Mouse (Mus musculus): ENCODE measurements at regions not wholly inside any gene's neighbourhood (a gene's known extent, or its start where the extent isn't known, plus 50 kb on each side); places are given as distances from the start of the nearest gene placed in this dataset.
"Not testable (repeated sequence)": the region's sequence is repeated elsewhere in the genome, so short reads cannot be mapped to it uniquely, and the experiment has no call there.

DNA sequence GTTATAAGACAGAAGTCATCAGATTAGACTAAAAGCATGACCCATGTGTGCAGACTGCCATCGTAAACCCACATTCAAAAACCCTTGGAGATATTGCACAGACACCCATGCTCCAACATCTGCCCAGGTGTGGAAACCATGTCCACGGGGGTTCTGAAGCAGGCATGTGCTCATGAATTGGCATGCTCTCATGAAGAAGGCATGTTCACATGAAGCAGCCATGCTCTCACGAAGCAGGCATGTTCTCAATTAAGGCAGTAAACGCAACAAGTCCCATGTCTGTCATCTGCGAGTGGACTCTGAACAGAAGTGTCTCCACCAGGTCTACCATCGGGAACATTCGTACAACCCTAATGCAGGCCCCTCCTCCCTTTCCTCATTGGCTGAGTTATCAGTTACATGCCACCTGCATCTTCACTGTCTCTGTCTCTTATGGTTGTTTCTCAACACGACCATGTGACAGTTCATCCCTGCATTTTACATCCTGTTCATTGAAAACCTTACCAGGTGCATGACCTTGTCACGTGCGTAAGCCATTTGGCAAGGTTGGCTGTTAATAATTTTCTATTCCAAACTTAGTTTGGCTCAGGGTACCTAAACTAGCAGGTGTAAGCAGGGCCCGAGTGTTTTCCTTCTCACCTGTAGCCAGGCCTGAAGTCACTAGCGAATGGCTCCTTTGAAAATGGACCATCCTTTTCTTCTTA is 193.4 kb downstream of the Tcp10c start:
- Histone ChIP-seq H3K4me1 (replicated peaks; ENCODE audit: insufficient read depth, low read length) (no peaks in the 10 kb centered on the region), H3K36me3 (ENCODE audit: insufficient read depth, low read length) (no peaks in the 10 kb centered on the region), H3K9me3 (replicated peaks; ENCODE audit: low read length) (peaks cover 38% of the 10 kb centered on the region), H3K4me3 (replicated peaks; ENCODE audit: low read depth, low read length) (no peak overlapping the region), H3K9ac (ENCODE audit: low read depth, low read length) (no peak overlapping the region), H3K27ac (no peak overlapping the region), H3K27me3 (ENCODE audit: insufficient read depth, low read length) (no peaks in the 10 kb centered on the region), H3K4me2 (ENCODE audit: low read length) (no peak overlapping the region)
- 61% methylated on average over 12 of the region's 12 CpGs for WGBS
- DNase-seq (ENCODE audit: low spot score): peak; percentile 3
- TF ChIP-seq CTCF (IDR thresholded peaks at IDR 0.05; ENCODE audit: low read depth): no peak
- no peak for ATAC-seq (replicated peaks; ENCODE audit: low FRiP score, low read depth)

DNA sequence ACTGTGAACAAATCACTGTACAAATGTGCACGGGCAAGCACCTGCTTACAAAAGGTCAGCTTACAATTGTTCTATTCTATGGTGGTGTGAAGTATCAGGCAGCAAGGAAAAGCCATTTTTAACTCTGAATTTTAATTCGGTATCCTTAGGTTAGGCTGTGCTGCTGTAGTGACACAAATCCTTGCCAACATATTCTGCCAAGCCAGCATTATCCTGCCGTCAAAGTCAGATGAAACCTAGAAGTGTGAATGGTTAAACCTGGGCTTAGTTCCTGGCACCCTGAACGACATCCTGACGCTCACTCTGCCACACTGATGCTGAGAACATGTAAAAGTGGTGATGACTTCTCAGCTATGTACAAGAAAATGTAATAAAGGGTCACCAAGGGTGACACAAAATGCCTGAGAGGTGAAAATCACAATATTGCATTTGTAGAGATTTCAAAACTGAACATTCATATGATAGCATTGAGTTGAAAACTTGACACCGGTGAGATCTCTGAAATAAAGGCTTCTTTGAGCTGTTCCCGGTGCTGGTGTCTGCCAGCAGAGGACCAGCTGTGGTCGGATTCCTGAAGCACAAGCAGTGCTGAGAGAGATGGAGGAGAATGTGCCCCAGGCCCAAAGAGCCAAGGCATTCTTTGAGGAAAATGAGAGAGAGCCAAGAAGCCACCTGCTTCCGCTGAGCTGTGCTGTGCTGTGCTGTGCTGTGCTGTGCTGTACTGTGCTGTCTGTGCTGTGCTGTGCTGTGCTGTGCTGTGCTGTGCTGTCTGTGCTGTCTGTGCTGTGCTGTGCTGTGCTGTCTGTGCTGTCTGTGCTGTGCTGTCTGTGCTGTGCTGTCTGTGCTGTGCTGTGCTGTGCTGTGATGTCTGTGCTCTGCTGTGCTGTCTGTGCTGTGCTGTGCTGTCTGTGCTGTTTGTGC is 195.9 kb downstream of the Tcp10c start:
- H3K9me3 ChIP-seq (replicated peaks; ENCODE audit: low read length): peaks cover 29% of the 10 kb centered on the region
- H3K9ac ChIP-seq (ENCODE audit: low read depth, low read length): no peak overlapping the region
- H3K4me1 ChIP-seq (replicated peaks; ENCODE audit: insufficient read depth, low read length): no peaks in the 10 kb centered on the region
- H3K36me3 ChIP-seq (ENCODE audit: insufficient read depth, low read length): no peaks in the 10 kb centered on the region
- TF ChIP-seq CTCF (IDR thresholded peaks at IDR 0.05; ENCODE audit: low read depth): no peak
- H3K4me3 ChIP-seq (replicated peaks; ENCODE audit: low read depth, low read length): no peak overlapping the region
- WGBS: 68% methylated on average over 9 of the region's 9 CpGs
- H3K27me3 ChIP-seq (ENCODE audit: insufficient read depth, low read length): no peaks in the 10 kb centered on the region
- H3K4me2 ChIP-seq (ENCODE audit: low read length): no peak overlapping the region
- no peak overlapping the region for H3K27ac ChIP-seq
- no peak for DNase-seq (ENCODE audit: low spot score)
- ATAC-seq (replicated peaks; ENCODE audit: low FRiP score, low read depth): peak; percentile 49

DNA sequence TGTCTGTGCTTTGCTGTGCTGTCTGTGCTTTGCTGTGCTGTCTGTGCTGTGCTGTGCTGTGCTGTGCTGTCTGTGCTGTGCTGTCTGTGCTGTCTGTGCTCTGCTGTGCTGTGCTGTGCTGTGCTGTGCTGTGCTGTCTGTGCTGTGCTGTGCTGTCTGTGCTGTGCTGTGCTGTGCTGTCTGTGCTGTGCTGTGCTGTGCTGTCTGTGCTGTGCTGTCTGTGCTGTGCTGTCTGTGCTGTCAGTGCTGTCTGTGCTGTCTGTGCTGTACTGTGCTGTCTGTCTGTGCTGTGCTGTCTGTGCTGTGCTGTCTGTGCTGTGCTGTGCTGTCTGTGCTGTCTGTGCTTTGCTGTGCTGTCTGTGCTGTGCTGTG is 196.5 kb downstream of the Tcp10c start:
- peak; percentile 37; the same call in 1 of the 2 replicates for ATAC-seq (replicated peaks; ENCODE audit: low FRiP score, low read depth)
- not testable (repeated sequence) for H3K36me3 ChIP-seq (ENCODE audit: insufficient read depth, low read length)

DNA sequence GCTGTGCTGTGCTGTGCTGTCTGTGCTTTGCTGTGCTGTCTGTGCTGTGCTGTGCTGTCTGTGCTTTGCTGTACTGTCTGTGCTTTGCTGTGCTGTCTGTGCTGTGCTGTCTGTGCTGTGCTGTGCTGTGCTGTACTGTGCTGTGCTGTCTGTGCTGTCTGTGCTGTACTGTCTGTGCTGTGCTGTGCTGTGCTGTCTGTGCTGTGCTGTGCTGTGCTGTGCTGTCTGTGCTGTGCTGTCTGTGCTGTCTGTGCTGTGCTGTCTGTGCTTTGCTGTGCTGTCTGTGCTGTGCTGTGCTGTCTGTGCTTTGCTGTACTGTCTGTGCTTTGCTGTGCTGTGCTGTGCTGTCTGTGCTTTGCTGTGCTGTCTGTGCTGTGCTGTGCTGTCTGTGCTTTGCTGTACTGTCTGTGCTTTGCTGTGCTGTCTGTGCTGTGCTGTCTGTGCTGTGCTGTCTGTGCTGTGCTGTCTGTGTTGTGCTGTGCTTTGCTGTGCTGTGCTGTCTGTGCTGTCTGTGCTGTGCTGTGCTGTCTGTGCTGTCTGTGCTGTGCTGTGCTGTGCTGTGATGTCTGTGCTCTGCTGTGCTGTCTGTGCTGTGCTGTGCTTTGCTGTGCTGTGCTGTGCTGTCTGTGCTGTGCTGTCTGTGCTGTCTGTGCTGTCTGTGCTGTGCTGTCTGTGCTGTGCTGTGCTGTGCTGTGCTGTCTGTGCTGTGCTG is 197.5 kb downstream of the Tcp10c start:
- H3K4me3 ChIP-seq (replicated peaks; ENCODE audit: low read depth, low read length); H3K4me2 ChIP-seq (ENCODE audit: low read length); H3K36me3 ChIP-seq (ENCODE audit: insufficient read depth, low read length); H3K4me1 ChIP-seq (replicated peaks; ENCODE audit: insufficient read depth, low read length); H3K9ac ChIP-seq (ENCODE audit: low read depth, low read length); H3K27ac ChIP-seq; H3K27me3 ChIP-seq (ENCODE audit: insufficient read depth, low read length): not testable (repeated sequence)
- peak; percentile 24 for DNase-seq (ENCODE audit: low spot score)
- ATAC-seq (replicated peaks; ENCODE audit: low FRiP score, low read depth): peak; percentile 61
- peaks cover 25% of the 10 kb centered on the region for H3K9me3 ChIP-seq (replicated peaks; ENCODE audit: low read length)

More for the DNA sequence above, 196.5 kb downstream of the Tcp10c start:
- not testable (repeated sequence) for H3K27me3 ChIP-seq (ENCODE audit: insufficient read depth, low read length); H3K4me3 ChIP-seq (replicated peaks; ENCODE audit: low read depth, low read length); H3K4me1 ChIP-seq (replicated peaks; ENCODE audit: insufficient read depth, low read length); H3K27ac ChIP-seq; H3K4me2 ChIP-seq (ENCODE audit: low read length); H3K9ac ChIP-seq (ENCODE audit: low read depth, low read length); DNase-seq (ENCODE audit: low spot score)
- peaks cover 28% of the 10 kb centered on the region for H3K9me3 ChIP-seq (replicated peaks; ENCODE audit: low read length)

DNA sequence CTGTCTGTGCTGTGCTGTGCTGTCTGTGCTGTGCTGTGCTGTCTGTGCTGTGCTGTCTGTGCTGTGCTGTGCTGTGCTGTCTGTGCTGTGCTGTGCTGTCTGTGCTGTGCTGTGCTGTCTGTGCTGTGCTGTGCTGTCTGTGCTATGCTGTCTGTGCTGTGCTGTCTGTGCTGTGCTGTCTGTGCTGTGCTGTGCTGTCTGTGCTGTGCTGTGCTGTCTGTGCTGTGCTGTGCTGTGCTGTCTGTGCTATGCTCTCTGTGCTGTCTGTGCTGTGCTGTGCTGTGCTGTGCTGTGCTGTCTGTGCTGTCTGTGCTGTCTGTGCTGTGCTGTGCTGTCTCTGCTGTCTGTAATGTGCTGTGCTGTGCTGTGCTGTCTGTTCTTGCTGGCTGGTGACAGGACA is 198.5 kb downstream of the Tcp10c start:
- not testable (repeated sequence) for H3K27ac ChIP-seq; H3K27me3 ChIP-seq (ENCODE audit: insufficient read depth, low read length); H3K4me3 ChIP-seq (replicated peaks; ENCODE audit: low read depth, low read length); H3K9ac ChIP-seq (ENCODE audit: low read depth, low read length); H3K4me2 ChIP-seq (ENCODE audit: low read length); H3K36me3 ChIP-seq (ENCODE audit: insufficient read depth, low read length); H3K4me1 ChIP-seq (replicated peaks; ENCODE audit: insufficient read depth, low read length)
- DNase-seq (ENCODE audit: low spot score) (peak; percentile 16), ATAC-seq (replicated peaks; ENCODE audit: low FRiP score, low read depth) (peak; percentile 44)
- H3K9me3 ChIP-seq (replicated peaks; ENCODE audit: low read length): peaks cover 19% of the 10 kb centered on the region

DNA sequence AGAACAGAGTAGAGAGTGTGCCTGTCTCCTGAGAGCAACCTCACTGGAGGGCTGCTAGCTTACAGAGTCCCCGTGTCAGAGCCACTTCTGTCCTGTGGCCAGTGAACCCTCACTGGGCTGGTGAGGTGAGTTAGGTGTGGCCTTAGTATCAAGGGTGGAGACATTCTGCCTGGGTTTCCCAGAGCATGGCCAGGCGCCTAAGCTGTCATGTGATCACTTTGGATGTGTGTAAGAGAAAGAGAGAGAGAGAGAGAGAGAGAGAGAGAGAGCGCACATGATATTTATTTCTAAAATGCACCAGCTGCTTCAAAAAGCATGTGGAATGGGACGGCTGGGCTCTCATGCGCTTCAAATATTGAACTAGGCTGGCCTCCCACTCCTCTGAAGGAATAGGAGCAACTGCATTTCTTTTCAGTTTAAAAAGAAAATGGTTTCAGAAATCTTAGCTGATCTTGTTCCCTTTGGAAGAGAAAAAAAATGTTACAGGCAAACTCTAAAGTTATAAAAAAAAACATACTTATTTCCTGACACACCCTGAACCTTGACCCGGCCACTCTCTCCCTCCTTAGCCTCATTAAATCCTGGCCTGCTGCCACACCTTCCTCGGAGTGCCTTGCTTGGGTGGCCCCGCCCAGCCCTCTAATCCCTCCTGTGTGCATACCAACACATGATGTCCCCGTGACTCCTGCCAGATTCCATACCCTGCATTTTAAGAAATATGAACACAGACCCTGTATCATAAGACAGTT is 201.1 kb downstream of the Tcp10c start:
- not testable (repeated sequence) for H3K4me1 ChIP-seq (replicated peaks; ENCODE audit: insufficient read depth, low read length); H3K36me3 ChIP-seq (ENCODE audit: insufficient read depth, low read length); H3K9ac ChIP-seq (ENCODE audit: low read depth, low read length); H3K4me3 ChIP-seq (replicated peaks; ENCODE audit: low read depth, low read length); H3K4me2 ChIP-seq (ENCODE audit: low read length); H3K27me3 ChIP-seq (ENCODE audit: insufficient read depth, low read length); H3K9me3 ChIP-seq (replicated peaks; ENCODE audit: low read length)
- WGBS: 14% methylated on average over 9 of the region's 9 CpGs
- ATAC-seq (replicated peaks; ENCODE audit: low FRiP score, low read depth): peak; percentile 70
- peak; percentile 85 for DNase-seq (ENCODE audit: low spot score)
- peak overlapping the region; percentile 77 for H3K27ac ChIP-seq

DNA sequence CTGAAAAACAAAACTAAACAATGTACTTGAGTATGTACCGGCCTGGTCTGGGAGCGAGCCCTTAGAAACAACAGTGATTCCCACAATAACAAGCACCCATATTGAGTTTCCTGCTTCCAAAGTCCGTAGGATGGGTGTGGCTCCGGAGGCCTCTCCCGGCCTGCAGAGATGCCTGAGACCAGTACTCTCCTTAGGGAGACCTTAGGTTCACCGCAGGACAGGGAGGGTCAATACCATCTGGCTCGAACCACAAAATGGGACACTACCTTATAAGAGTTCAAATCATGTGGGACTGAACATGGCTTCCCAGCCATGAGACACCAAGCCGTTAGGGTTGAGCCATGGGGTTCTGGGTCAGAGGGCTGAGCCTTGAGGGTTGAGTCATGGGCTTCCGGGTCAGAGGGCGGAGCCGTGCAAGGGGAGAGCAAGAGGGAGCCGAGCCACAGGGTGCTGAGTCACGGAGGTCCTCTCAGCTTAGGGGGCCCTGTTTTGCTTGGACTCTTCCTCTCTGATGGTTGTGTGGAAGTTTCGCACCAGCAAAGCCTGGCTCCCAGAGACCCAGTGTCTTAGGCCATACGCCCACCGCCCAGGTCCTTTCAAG is 201.8 kb downstream of the Tcp10c start:
- H3K27me3 ChIP-seq (ENCODE audit: insufficient read depth, low read length); DNase-seq (ENCODE audit: low spot score); H3K4me2 ChIP-seq (ENCODE audit: low read length); H3K9me3 ChIP-seq (replicated peaks; ENCODE audit: low read length); H3K9ac ChIP-seq (ENCODE audit: low read depth, low read length); H3K4me3 ChIP-seq (replicated peaks; ENCODE audit: low read depth, low read length); H3K4me1 ChIP-seq (replicated peaks; ENCODE audit: insufficient read depth, low read length); H3K36me3 ChIP-seq (ENCODE audit: insufficient read depth, low read length): not testable (repeated sequence)
- H3K27ac ChIP-seq: peak overlapping the region; percentile 3; the same call in 1 of the 2 replicates
- WGBS: 60% methylated on average over 16 of the region's 16 CpGs
- ATAC-seq (replicated peaks; ENCODE audit: low FRiP score, low read depth): peak; percentile 33; the same call in 1 of the 2 replicates
